Mouse (Mus musculus): ENCODE results near the gene Olfr1395. TPM values are rescaled to one million over a fixed set of nuclear protein-coding genes. Genes with fewer than 3 reads are reported as not detected.

The Olfr1395 gene
- not detected for total RNA-seq (2023)

DNA sequence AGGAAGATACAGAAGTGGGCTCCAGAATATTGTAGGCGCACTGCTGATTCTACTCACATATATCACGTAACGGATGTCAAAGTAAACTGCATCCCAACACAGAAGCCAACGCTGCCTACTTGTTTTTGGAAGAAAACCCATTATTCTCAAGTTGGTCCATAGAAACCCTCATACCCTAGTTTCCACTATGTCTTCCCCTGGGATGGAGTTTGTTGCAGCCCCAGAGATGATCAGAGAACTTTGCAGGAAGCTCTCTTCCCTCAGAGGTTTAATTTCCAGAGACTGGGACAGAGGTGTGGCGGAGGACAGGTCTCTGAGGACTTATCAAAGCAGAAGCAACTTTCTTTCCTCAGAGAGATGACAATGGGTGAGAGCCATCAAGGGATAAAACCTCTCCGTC is at the start of gene Olfr1395:
Gene Olfr1395, plus strand, starts transcription at position 301 of the 400 bp plus-strand sequence.

DNA sequence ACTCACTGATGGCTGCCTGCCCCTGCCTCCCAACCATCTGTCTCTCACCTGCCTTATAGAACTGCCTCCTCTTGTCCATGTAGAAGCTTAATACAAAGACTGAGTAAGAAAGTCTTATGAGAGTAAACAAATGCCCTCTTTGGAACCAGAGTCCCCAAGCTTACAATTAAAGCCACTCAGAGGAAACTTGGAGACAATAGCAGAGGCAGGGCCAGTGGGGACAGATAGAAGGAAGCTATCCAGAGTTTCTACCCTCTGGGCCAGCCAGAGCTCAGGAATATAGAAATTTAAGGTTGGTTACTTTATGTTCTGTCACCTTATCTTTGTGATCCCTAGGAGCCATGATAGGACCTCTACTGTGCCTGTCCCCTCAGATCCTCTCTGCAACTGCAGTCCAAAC is 27.3 kb upstream of the Olfr1395 start, which contains the start of gene Olfr1396:
Gene Olfr1396, minus strand, starts transcription at position 101 of the 400 bp plus-strand sequence.

DNA sequence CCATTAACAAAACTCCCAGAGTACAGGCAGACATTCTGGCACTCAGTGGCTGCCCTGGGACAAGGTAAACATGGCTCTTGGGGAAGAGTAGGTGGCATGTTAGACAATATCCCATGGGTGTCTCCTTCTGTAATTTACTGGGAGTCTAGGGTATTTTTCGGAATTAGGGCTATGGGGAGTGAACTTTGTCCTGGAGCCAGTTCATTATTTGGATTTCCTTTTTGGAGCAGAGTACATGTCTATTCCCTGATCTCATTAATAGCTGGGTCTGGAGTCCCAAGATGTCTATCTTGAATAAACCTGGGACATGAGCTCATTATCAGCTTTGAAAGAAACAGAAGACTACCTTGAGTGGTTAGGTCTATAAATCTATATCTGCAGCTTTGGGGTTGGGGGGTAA is 12.0 kb downstream of the Olfr1395 start, which contains the start of gene Olfr1394:
Gene Olfr1394, plus strand, starts transcription at position 301 of the 400 bp plus-strand sequence.

DNA sequence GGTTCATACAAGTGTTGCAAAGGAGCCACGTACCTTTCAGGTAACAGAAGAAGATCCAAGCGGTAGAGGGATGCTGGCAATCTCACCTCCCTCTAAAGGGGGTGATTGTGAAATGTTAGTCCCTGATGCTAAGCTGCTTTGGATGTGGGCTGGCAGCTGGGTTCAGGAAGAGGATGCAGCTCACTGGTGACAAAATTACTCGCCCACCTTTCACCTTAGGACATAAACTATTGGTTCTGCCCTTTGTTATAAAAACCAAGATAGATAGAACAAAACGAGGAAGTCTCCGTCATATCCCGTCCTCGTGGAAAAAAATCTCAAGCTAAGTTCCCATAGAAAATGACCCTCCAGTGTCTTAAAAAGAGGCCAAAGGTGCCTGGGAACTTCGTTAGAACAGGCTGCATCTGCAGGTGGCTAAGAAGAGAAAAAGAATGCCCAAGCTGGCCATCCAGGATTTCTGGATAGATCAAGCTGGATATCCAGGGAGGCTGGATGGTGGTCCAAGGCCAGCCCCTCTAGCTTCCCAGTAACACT is 44.9 kb downstream of the Olfr1395 start, which contains the start of gene Btnl9:
Gene Btnl9, minus strand, starts transcription at position 205 of the 534 bp plus-strand sequence.

Other genes starting within 250 kb of the Olfr1395 start
- gene Gm5431, start 240.1 kb upstream of the Olfr1395 start, total RNA-seq (2023), result 20.8 TPM
- 39.6 TPM for gene Psme2b, start 196.1 kb upstream of the Olfr1395 start, total RNA-seq (2023)
- 1.0 TPM for gene Olfr56, start 163.4 kb upstream of the Olfr1395 start, total RNA-seq (2023)
- gene 9930111J21Rik1, start 162.9 kb upstream of the Olfr1395 start, total RNA-seq (2023), result 75.3 TPM
- 50.5 TPM for gene Gm12185, start 150.0 kb upstream of the Olfr1395 start, total RNA-seq (2023)
- 82.7 TPM for gene Tgtp1, start 148.1 kb upstream of the Olfr1395 start, total RNA-seq (2023)
- gene 9930111J21Rik2, start 91.0 kb upstream of the Olfr1395 start, total RNA-seq (2023), result 78.9 TPM
- 40.7 TPM for gene Tgtp2, start 78.1 kb upstream of the Olfr1395 start, total RNA-seq (2023)
- 140 TPM for gene Ifi47, start 65.7 kb upstream of the Olfr1395 start, total RNA-seq (2023)
- not detected for gene Olfr1396, start 27.4 kb upstream of the Olfr1395 start, total RNA-seq (2023)
- gene Olfr1394, start 12.1 kb downstream of the Olfr1395 start, total RNA-seq (2023), result not detected
- gene Btnl9, start 44.9 kb downstream of the Olfr1395 start, total RNA-seq (2023), result 0.89 TPM
- 94.6 TPM for gene Zfp62, start 61.0 kb downstream of the Olfr1395 start, total RNA-seq (2023)
- 52.8 TPM for gene Mgat1, start 101.9 kb downstream of the Olfr1395 start, total RNA-seq (2023)
- 0.27 TPM for gene Olfr1393, start 136.0 kb downstream of the Olfr1395 start, total RNA-seq (2023)
- gene Olfr1392, start 143.0 kb downstream of the Olfr1395 start, total RNA-seq (2023), result not detected
- gene Olfr10, start 162.5 kb downstream of the Olfr1395 start, total RNA-seq (2023), result not detected
- gene Olfr1391, start 180.5 kb downstream of the Olfr1395 start, total RNA-seq (2023), result not detected
- gene Olfr1390, start 192.9 kb downstream of the Olfr1395 start, total RNA-seq (2023), result not detected